Mouse (Mus musculus) testis, postnatal 10 days (tissue): ENCODE data around the gene Ptger1.
A peak's percentile ranks its signal among the peaks of the same experiment; 100 is the strongest.

ENCODE experiments used
- DNase-seq: peaks from one replicate; pipeline ENCODE4 v3.0.0; 2021; ENCODE audit warnings: low spot score

The Ptger1 gene

DNA sequence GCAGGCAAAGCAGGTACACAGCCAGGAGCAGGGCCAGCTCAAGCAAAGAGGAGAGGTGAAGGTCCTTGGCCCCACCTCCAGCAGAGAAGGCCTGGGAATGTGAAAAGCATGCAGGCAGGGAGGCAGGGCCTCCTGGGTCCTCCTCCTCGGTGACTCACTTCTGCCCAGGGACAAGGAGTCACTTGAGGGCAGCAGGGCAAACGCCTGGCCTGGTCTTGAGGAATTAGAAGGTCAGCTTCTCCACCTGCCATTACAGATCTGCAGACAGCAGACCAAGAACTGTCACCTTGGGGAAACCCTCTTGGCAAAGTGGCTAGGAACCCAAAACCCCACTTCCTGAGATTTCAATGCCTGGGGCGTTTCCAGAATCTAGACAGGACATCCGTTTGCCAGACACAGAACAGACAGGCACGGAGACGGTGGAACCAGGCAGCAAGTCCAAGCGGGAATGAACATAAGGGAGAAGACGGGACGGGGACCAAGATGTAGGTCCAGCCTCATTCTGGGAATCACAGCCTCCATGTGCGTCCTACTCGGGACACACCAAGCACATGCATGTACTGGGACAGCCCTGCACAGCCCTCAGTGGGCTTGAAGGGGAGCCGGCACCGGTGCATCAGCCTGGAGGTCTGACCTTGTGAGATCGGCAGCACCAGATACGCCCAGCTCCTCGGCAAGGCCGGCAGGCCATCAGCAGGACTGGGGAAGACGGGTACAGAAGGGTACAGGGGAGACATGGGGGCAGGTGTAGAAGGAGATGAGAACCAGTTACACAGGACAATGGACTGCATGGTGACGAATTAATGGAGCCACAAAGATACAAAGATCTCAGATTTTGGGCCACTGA is 31.1 kb downstream of the Ptger1 start:
- DNase-seq: peak; percentile 56

DNA sequence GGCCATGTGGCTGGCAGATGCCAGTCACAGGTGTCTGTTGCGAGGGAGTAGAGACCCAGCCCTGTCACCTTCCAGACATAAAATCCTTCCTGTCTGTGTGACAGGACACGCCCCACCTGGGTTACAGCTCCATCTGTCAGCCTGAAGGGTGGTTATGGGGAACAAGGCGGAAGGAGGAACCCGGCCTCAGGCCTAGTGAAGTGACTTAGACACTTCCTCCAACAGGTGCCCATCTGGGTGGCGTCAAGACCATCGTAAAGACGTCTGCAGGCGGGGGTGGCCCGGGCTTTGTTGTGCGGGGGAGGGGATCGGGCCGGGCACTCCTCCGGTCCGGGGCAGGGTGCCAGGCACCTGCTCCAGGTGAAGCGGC is 31.8 kb downstream of the Ptger1 start:
- DNase-seq: peak; percentile 70

DNA sequence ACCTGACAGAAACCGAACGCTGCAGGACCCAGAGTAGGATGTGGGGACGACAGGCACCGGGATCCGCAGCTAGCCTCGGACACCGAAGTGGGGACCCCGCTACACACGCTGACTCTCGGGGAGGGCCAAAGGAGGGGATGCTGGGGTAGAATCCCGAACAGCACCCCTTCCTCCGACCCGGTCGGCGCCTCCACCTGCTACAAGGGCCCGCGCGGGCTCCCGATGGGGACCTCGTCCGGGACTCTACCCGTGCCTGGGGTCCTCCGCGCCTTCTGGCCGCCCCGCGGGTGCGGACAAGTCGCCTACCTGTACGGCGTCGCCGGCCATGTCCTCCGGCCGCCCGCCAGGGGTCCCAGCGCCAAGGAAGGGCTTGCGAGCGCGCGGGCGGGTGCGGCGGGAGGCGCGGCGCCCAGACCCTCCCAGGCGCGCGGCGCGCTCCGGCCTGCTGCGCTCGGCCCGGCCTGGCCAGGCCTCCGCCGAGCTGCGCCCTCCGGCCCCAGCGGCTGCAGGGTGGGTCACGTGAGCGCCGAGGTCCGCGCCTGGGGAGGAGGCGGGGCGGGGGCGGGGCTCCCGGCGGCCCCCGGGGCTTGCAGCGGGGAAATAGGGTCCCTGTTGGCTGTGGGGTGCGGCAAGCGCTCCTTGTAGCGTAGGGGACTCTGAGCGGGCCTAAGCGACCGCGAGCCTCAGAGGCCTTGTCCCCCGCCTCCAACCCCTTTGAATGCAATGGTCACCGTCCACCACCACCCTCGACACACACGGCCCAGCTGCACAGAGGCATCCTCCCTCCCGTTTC is 32.4 kb downstream of the Ptger1 start, which contains the start of gene Pkn1:
TSS of gene Pkn1 (minus strand) at position 519 of the 793 bp plus-strand sequence.
- peak; percentile 84 for DNase-seq

GRCm38 (mm10) chr8:83699566-83699965 is 33.1 kb downstream of the Ptger1 start:
- no peak for DNase-seq

DNA sequence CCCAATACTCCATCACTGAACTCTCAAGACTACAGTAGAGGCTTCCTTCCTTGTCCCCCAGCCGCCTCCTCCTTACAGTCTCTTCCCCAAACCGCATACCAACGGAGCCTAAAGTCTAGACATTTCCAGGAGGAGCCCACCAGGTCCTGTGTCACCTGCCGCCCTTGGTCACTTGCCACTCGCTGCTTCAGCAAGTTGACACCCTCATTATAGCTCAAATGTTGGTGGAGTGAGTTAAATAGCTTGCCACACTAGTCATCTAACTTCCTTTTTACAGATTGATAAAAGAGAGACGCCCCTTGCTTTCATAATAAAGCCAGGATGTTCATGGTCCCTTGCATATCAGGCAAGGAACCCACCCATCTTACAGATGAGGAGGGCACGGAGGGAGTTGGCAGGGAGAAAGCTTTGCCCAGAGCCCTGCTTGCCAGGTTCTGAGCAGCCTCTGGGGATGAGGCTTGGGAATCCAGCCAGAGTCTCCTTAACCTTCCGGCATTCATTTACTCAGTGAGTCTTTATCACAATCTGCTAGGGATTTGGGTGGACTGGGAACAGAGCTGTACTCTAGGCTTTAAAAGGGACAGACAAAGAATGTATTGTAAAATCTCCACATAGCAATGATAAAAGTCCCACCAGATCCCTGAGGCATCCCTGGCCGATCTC is 34.1 kb downstream of the Ptger1 start:
- peak; percentile 65 for DNase-seq

DNA sequence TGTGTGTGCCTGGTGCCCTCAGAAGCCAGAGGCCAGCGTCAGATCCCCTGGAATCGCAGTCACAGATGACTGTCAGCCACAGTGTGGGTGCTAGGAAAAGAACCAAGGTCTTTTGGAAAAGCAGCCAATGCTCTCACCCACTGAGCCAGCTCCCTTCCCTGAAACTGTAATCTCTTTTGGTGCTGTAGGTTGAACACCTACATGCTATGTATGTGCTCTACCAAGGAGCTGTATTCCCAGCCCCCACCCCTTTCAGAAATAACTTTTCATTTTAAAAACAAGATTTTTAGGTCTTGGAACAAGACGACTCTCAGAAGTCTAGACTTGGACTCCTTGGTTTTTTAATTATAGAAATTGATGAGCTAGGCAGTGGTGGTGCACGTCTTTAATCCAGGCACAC is 36.9 kb downstream of the Ptger1 start:
- DNase-seq: no peak

DNA sequence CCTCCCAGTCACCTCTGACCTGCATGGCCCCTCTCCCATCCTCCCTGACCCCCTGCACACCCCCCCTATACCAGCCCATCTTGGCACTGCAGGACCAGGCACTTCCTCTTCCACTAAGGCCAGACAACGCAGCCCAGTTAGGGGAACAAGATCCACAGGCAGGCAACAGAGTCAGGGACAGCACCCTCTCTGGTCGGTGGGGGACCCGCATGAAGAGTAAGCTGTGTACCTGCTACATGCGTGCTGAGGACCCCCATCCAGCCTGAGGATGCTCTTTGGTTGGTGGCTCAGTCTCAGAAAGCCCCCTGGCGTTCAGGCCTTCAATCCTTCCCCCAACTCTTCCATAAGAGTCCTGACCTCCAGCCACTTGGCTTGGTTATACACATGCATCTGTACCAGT is 39.9 kb downstream of the Ptger1 start:
- no peak for DNase-seq

- DNase-seq: no peak
Measured at GRCm38 (mm10) chr8:83707554-83707953, 41.1 kb downstream of the Ptger1 start.

GRCm38 (mm10) chr8:83714676-83715030 is 48.2 kb downstream of the Ptger1 start:
- DNase-seq: no peak

DNA sequence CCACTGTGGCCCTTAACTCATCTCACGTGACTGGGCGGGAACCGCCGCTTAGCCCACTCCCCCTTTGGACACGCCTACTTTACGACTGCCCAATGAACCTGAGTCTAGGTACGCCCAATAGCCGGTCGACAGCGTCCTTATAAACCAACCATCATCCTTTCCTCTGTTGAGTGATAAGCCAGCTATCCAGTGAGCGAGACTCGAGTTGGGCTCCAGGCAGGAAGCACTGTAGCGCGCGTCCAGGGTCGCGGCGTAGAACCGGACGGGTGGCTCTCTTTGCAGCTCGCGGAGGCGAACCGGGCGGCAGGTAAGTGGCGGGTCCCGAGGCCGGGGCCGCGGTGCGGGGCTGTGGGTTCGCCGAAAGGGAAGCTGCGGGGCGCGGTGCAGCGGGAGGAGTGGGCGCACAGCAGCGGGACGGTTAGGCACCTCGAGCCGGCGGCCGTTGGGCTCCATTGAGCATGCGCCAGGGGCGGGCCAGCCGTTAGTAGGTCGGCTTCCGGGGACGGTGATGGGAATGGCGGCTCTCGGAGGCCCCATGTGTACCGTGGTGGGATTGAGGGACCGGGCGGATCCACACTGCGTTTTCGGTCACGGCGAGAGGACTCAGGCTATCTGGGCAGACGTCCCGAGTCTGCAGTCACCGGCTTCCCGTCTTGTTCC is 48.7 kb downstream of the Ptger1 start, which contains the start of gene Ddx39:
TSS of gene Ddx39 (plus strand) at position 147 of the 660 bp plus-strand sequence.
- DNase-seq: peak; percentile 92

- no peak for DNase-seq
Measured at GRCm38 (mm10) chr8:83715771-83716170, 49.3 kb downstream of the Ptger1 start.

DNA sequence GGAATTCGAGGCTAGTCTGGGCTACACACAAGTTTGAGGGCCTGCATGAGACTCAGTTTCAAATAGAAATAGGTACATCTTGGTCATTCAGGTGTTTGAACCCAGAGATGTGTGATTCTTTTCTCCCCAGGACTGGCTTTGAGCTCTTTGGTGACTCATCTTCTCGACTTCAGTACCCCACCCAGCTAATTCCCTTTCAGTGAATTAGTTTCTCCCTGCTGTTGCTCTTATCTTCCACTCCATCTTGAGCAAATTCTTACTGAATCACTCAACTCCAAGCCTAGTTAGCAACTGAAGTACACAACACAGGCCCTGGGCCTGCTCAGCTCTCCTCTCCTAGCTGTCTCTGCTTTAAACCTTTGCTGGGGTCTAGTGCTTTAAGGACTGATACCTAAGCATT is 50.1 kb downstream of the Ptger1 start:
- DNase-seq: no peak

DNA sequence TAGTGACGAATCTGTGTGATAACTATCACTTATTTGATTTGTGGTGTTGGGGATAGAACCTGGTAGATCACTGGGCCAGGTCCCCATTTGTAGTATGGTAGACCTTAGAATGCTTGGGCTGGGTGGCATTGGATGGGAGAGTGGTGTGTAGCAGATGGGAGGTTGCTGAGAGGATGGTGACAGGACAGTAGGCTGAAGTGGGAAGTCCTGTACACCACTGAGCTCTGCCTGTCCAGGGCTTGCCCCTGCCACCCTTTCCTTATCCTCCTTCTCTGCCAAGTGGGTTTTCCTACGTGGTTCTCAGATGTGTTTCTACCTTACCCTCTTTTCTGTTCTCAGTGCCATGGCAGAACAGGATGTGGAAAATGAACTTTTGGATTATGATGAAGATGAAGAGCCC is 52.6 kb downstream of the Ptger1 start:
- DNase-seq: no peak

GRCm38 (mm10) chr8:83719693-83720092 is 53.2 kb downstream of the Ptger1 start:
- no peak for DNase-seq

DNA sequence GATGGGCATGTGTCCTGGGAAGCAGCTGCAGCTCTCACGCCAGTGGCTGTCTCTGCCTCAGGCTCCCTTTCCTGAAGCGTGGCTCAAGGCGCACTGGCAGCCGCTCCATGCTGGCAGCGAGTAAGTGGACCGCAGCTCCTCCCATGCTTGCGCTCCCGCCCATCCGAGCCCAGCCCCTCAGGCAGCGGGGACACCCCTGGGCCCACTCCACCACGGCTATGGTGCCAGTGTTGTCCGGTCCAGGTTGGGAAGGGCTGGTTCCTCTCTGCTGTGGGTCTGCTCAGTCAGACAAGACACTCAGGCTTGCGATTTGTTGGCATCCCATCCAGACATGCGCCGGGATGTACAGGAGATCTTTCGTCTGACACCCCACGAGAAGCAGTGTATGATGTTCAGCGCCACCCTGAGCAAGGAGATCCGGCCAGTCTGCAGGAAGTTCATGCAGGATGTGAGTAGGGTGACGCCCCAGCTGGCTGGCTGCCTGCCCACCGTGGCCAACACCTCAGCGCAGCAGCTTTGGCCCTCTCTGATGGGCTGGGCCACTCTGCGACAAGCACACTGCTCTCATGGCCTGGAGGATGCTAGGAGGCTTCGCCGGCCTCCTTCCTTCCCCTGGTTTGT is 55.0 kb downstream of the Ptger1 start:
- DNase-seq: no peak
